Mouse (Mus musculus) MEL (cell line): ENCODE measurements around the gene Adamts7. TPM values are rescaled to one million over a fixed set of nuclear protein-coding genes. Genes with fewer than 3 reads are reported as not detected.
A peak's percentile ranks its signal among the peaks of the same experiment; 100 is the strongest.

Experiments used
- DNase-seq: peaks from one replicate; pipeline ENCODE4 v3.0.0; 2011; ENCODE audit warnings: low read depth, low spot score
- H3K27ac ChIP-seq: 2 replicates; pipeline ENCODE4 v1.5.1; 2012; ENCODE audit warnings: low read depth, mild to moderate bottlenecking, control low read depth, low read length, moderate library complexity; ENCODE audit not compliant: control insufficient read depth
- H3K27me3 ChIP-seq, 2 experiments: fragments of 150-350 bp in 1 of 2; sonication (generic) in 1 of 2; 2 replicates each; pipeline ENCODE4 v1.6.1; 2012; ENCODE audit warnings: low read length in 2 of 2, mild to moderate bottlenecking in 2 of 2, improper control_type of control experiment in 1 of 2, moderate library complexity in 1 of 2; ENCODE audit not compliant: insufficient read depth in 2 of 2, control insufficient read depth in 1 of 2
- H3K36me3 ChIP-seq, 2 experiments: 2 replicates each; pipeline ENCODE4 v1.6.1; 2012 to 2014; ENCODE audit warnings: low read length in 2 of 2, improper control_type of control experiment in 1 of 2, inconsistent platforms in 1 of 2, mild to moderate bottlenecking in 1 of 2; ENCODE audit not compliant: insufficient read depth in 2 of 2, control insufficient read depth in 1 of 2
- H3K4me1 ChIP-seq, 2 experiments: fragments of 150-350 bp in 1 of 2; sonication (generic) in 1 of 2; 2 replicates each; pipeline ENCODE4 v1.6.1; 2012; ENCODE audit warnings: low read length in 2 of 2, improper control_type of control experiment in 1 of 2, mild to moderate bottlenecking in 1 of 2; ENCODE audit not compliant: insufficient read depth in 2 of 2, control insufficient read depth in 1 of 2
- H3K4me3 ChIP-seq, 2 experiments: fragments of 150-350 bp in 1 of 2; sonication (generic) in 1 of 2; 2 replicates each; pipeline ENCODE4 v1.5.1; 2012; ENCODE audit warnings: low read depth in 2 of 2, low read length in 2 of 2, mild to moderate bottlenecking in 2 of 2, moderate library complexity in 2 of 2, control low read depth in 1 of 2, improper control_type of control experiment in 1 of 2; ENCODE audit not compliant: control insufficient read depth in 1 of 2, insufficient read depth in 1 of 2
- H3K79me2 ChIP-seq: 2 replicates; pipeline ENCODE4 v1.6.1; 2012; ENCODE audit warnings: mild to moderate bottlenecking, low read length, moderate library complexity; ENCODE audit not compliant: control insufficient read depth, poor library complexity, insufficient read depth
- H3K9ac ChIP-seq: 2 replicates; pipeline ENCODE4 v1.6.1; 2012; ENCODE audit warnings: low read depth, mild to moderate bottlenecking, control low read depth, low read length, moderate library complexity; ENCODE audit not compliant: control insufficient read depth, poor library complexity, severe bottlenecking
- H3K9me3 ChIP-seq: fragments of 150-350 bp; sonication (generic); replicated peaks from 2 replicates; pipeline ENCODE4 v1.6.1; 2012; ENCODE audit warnings: mild to moderate bottlenecking, low read length, improper control_type of control experiment, moderate library complexity; ENCODE audit not compliant: insufficient read depth
- BHLHE40 ChIP-seq: IDR thresholded peaks from 2 replicates; pipeline ENCODE4 v1.6.1; 2012; ENCODE audit warnings: low read depth, mild to moderate bottlenecking, inconsistent platforms, low read length, improper control_type of control experiment, borderline replicate concordance
- CHD2 ChIP-seq: IDR thresholded peaks from 2 replicates; pipeline ENCODE4 v1.6.1; 2011; ENCODE audit warnings: low read length, improper control_type of control experiment
- CTCF ChIP-seq, 3 experiments: IDR thresholded peaks in 2 of 3; conservative IDR thresholded peaks in 1 of 3; 2 replicates each; pipeline ENCODE4 v1.5.1; 2011 to 2012; ENCODE audit warnings: low read length in 3 of 3, low read depth in 2 of 3, mild to moderate bottlenecking in 2 of 3, improper control_type of control experiment in 1 of 3, inconsistent platforms in 1 of 3, mixed read lengths in 1 of 3, moderate library complexity in 1 of 3; ENCODE audit not compliant: control insufficient read depth in 1 of 3, insufficient read depth in 1 of 3, poor library complexity in 1 of 3, severe bottlenecking in 1 of 3
- E2F4 ChIP-seq: IDR thresholded peaks from 2 replicates; pipeline ENCODE4 v1.6.1; 2011; ENCODE audit warnings: low read depth, low read length, improper control_type of control experiment, borderline replicate concordance
- ELF1 ChIP-seq: IDR thresholded peaks from 2 replicates; pipeline ENCODE4 v1.6.1; 2014; ENCODE audit warnings: low read depth, mild to moderate bottlenecking, inconsistent platforms, low read length, improper control_type of control experiment, moderate library complexity
- GABPA ChIP-seq: IDR thresholded peaks from 2 replicates; pipeline ENCODE4 v1.6.1; 2012; ENCODE audit warnings: low read depth, mild to moderate bottlenecking, inconsistent platforms, low read length, improper control_type of control experiment, moderate library complexity
- GATA1 ChIP-seq: IDR thresholded peaks from 2 replicates; pipeline ENCODE4 v1.6.1; 2011; ENCODE audit warnings: low read depth, low read length, improper control_type of control experiment
- HCFC1 ChIP-seq: IDR thresholded peaks from 2 replicates; pipeline ENCODE4 v1.6.1; 2012; ENCODE audit warnings: low read depth, mild to moderate bottlenecking, inconsistent platforms, low read length, improper control_type of control experiment, moderate library complexity
- JUND ChIP-seq: IDR thresholded peaks from 2 replicates; pipeline ENCODE4 v1.6.1; 2011; ENCODE audit warnings: low read depth, mild to moderate bottlenecking, improper control_type of control experiment, low read length
- KAT2A ChIP-seq: conservative IDR thresholded peaks from 2 replicates; pipeline ENCODE4 v1.6.1; 2012; ENCODE audit warnings: low read depth, low read length, improper control_type of control experiment, inconsistent platforms
- MAX ChIP-seq: IDR thresholded peaks from 2 replicates; pipeline ENCODE4 v1.6.1; 2011; ENCODE audit warnings: low read length, improper control_type of control experiment
- MAZ ChIP-seq: IDR thresholded peaks from 2 replicates; pipeline ENCODE4 v1.6.1; 2012; ENCODE audit warnings: low read depth, mild to moderate bottlenecking, inconsistent platforms, low read length, improper control_type of control experiment
- MEF2A ChIP-seq: IDR thresholded peaks from 2 replicates; pipeline ENCODE4 v1.6.1; 2014; ENCODE audit warnings: low read depth, mild to moderate bottlenecking, inconsistent platforms, low read length, improper control_type of control experiment; ENCODE audit not compliant: poor library complexity, insufficient replicate concordance, severe bottlenecking; ENCODE audit errors: extremely low read depth
- MYB ChIP-seq: IDR thresholded peaks from 2 replicates; pipeline ENCODE4 v1.6.1; 2011; ENCODE audit warnings: mild to moderate bottlenecking, low read depth, low read length, improper control_type of control experiment
- NRF1 ChIP-seq: IDR thresholded peaks from 2 replicates; pipeline ENCODE4 v1.6.1; 2014; ENCODE audit warnings: low read depth, mild to moderate bottlenecking, inconsistent platforms, low read length, improper control_type of control experiment, moderate library complexity; ENCODE audit not compliant: poor library complexity, insufficient read depth, severe bottlenecking
- POLR2A ChIP-seq, 2 experiments: IDR thresholded peaks; 2 replicates each; pipeline ENCODE4 v1.6.1; 2011 to 2012; ENCODE audit warnings: low read length in 2 of 2, mild to moderate bottlenecking in 2 of 2, control low read depth in 1 of 2, improper control_type of control experiment in 1 of 2, low read depth in 1 of 2, moderate library complexity in 1 of 2; ENCODE audit not compliant: control insufficient read depth in 1 of 2, insufficient read depth in 1 of 2, poor library complexity in 1 of 2
- POLR2AphosphoS2 ChIP-seq: IDR thresholded peaks from 2 replicates; pipeline ENCODE4 v1.6.1; 2011; ENCODE audit warnings: low read length, improper control_type of control experiment
- POLR2AphosphoS5 ChIP-seq: IDR thresholded peaks from 2 replicates; pipeline ENCODE4 v1.6.1; 2012; ENCODE audit warnings: low read depth, borderline replicate concordance, mild to moderate bottlenecking, inconsistent platforms, low read length, moderate library complexity, mixed read lengths
- RCOR1 ChIP-seq: IDR thresholded peaks from 2 replicates; pipeline ENCODE4 v1.6.1; 2012; ENCODE audit warnings: low read depth, mild to moderate bottlenecking, inconsistent platforms, low read length, improper control_type of control experiment
- SIN3A ChIP-seq: IDR thresholded peaks from 2 replicates; pipeline ENCODE4 v1.6.1; 2012; ENCODE audit warnings: low read length, improper control_type of control experiment, inconsistent platforms
- SMC3 ChIP-seq: IDR thresholded peaks from 2 replicates; pipeline ENCODE4 v1.6.1; 2011; ENCODE audit warnings: low read depth, low read length, improper control_type of control experiment
- TAL1 ChIP-seq: IDR thresholded peaks from 2 replicates; pipeline ENCODE4 v1.6.1; 2012; ENCODE audit warnings: mild to moderate bottlenecking, inconsistent platforms, low read length, moderate library complexity, mixed read lengths
- TBP ChIP-seq: IDR thresholded peaks from 2 replicates; pipeline ENCODE4 v1.8.0; 2011; ENCODE audit warnings: low read depth, low read length, improper control_type of control experiment
- TCF12 ChIP-seq: IDR thresholded peaks from 2 replicates; pipeline ENCODE4 v1.6.1; 2014; ENCODE audit warnings: low read depth, mild to moderate bottlenecking, inconsistent platforms, low read length, improper control_type of control experiment, moderate library complexity
- UBTF ChIP-seq: IDR thresholded peaks from 2 replicates; pipeline ENCODE4 v1.6.1; 2012; ENCODE audit warnings: low read depth, mild to moderate bottlenecking, inconsistent platforms, low read length, improper control_type of control experiment, moderate library complexity, borderline replicate concordance; ENCODE audit not compliant: insufficient read depth
- USF1 ChIP-seq: IDR thresholded peaks from 2 replicates; pipeline ENCODE4 v1.6.1; 2014; ENCODE audit warnings: low read depth, mild to moderate bottlenecking, inconsistent platforms, low read length, improper control_type of control experiment, moderate library complexity
- USF2 ChIP-seq, 2 experiments: IDR thresholded peaks; 2 replicates each; pipeline ENCODE4 v1.6.1; 2011 to 2012; ENCODE audit warnings: improper control_type of control experiment in 2 of 2, low read length in 2 of 2, borderline replicate concordance in 1 of 2, inconsistent platforms in 1 of 2, low read depth in 1 of 2, mild to moderate bottlenecking in 1 of 2; ENCODE audit not compliant: insufficient read depth in 1 of 2
- ZKSCAN1 ChIP-seq: IDR thresholded peaks from 2 replicates; pipeline ENCODE4 v1.6.1; 2012; ENCODE audit warnings: low read depth, mild to moderate bottlenecking, inconsistent platforms, low read length, improper control_type of control experiment, moderate library complexity
- ZNF384 ChIP-seq: IDR thresholded peaks from 2 replicates; pipeline ENCODE4 v1.6.1; 2012; ENCODE audit warnings: low read depth, mild to moderate bottlenecking, inconsistent platforms, low read length, improper control_type of control experiment
- polyA plus RNA-seq, 2 experiments: library from polyadenylated mRNA; stranded (reverse) in 1 of 2; unstranded in 1 of 2; fragments of >175 nt in 1 of 2; fragments of >200 nt in 1 of 2; gene quantifications; 2 replicates each; pipeline versions ENCODE4 v1.2.1 to v1.2.4; 2012; ENCODE audit warnings: low replicate concordance in 2 of 2, low read depth in 1 of 2; ENCODE audit not compliant: insufficient read length in 2 of 2, insufficient read depth in 1 of 2, missing spikeins in 1 of 2
- total RNA-seq: library from RNA; depleted of rRNA; stranded (reverse); fragments of 300-350 nt; gene quantifications from 2 replicates; pipeline ENCODE4 v1.2.3, GENCODE M21; 2012

The Adamts7 gene
- total and polyA plus RNA-seq, 3 experiments, result 0.03 TPM; not detected in 2

- TF ChIP-seq MAX, result peak; percentile 23
- no peak for TF ChIP-seq POLR2AphosphoS5
- TF ChIP-seq GABPA, result no peak
- TF ChIP-seq CTCF (IDR thresholded peaks at IDR 0.05 in 2 of 3, conservative IDR thresholded peaks at IDR 0.05 in 1 of 3; ENCODE audit: control insufficient read depth in 1 of 3, insufficient read depth in 1 of 3, low read depth in 2 of 3, low read length in 3 of 3, poor library complexity in 1 of 3, severe bottlenecking in 1 of 3), result peak; percentile 33 to 81 (median 62); a peak in 5 of 6 replicates
- TF ChIP-seq CHD2, result no peak
These were observed 49.0 kb upstream of the Adamts7 start (continued) for GRCm38 (mm10) chr9:90113651-90114566.

- H3K36me3 ChIP-seq, result peaks cover 3 to 30% of the 10 kb centered on the region in 2 experiments
- DNase-seq, result peak; percentile 97
- H3K4me3 ChIP-seq, result peak within 1 kb of the TSS; percentile 89 to 94
- peak within 1 kb of the TSS; percentile 92 for H3K27ac ChIP-seq
- peaks cover 46% of the 10 kb centered on the region for H3K79me2 ChIP-seq
- H3K9me3 ChIP-seq, result no peaks in the 10 kb centered on the region
- H3K9ac ChIP-seq, result peak within 1 kb of the TSS; percentile 97
- peaks cover 6 to 11% of the 10 kb centered on the region in 2 experiments; a peak in 3 of 4 replicates for H3K4me1 ChIP-seq
- no peaks in the 10 kb centered on the region for H3K27me3 ChIP-seq
- peak; percentile 73 for TF ChIP-seq NRF1
- TF ChIP-seq RCOR1, result no peak
- no peak; the same call in 1 of the 2 replicates for TF ChIP-seq MAX
- TF ChIP-seq ZKSCAN1, result no peak
- TF ChIP-seq SIN3A, result peak; percentile 93
- TF ChIP-seq TBP, result 0 out of 2 replicates have a peak, but pooled peaks have one; percentile 10
- no peak for TF ChIP-seq E2F4
- TF ChIP-seq JUND, result no peak
- peak; percentile 72 for TF ChIP-seq TCF12
- TF ChIP-seq POLR2A (IDR thresholded peaks at IDR 0.05; ENCODE audit: control insufficient read depth in 1 of 2, insufficient read depth in 1 of 2, low read depth in 1 of 2, low read length in 2 of 2, poor library complexity in 1 of 2), result peak; percentile 5 to 42; a peak in 1 of 4 replicates
- no peak for TF ChIP-seq SMC3
- no peak for TF ChIP-seq CTCF (IDR thresholded peaks at IDR 0.05 in 2 of 3, conservative IDR thresholded peaks at IDR 0.05 in 1 of 3; ENCODE audit: control insufficient read depth in 1 of 3, insufficient read depth in 1 of 3, low read depth in 2 of 3, low read length in 3 of 3, poor library complexity in 1 of 3, severe bottlenecking in 1 of 3)
- no peak for TF ChIP-seq TAL1
- TF ChIP-seq ELF1, result peak; percentile 68; the same call in 1 of the 2 replicates
- no peak for TF ChIP-seq POLR2AphosphoS2
- TF ChIP-seq BHLHE40, result 0 out of 2 replicates have a peak, but pooled peaks have one; percentile 23
- TF ChIP-seq GATA1, result no peak
- TF ChIP-seq MAZ, result peak; percentile 29
- no peak for TF ChIP-seq ZNF384
- no peak for TF ChIP-seq POLR2AphosphoS5
- TF ChIP-seq USF2 (IDR thresholded peaks at IDR 0.05; ENCODE audit: borderline replicate concordance in 1 of 2, insufficient read depth in 1 of 2, low read depth in 1 of 2, low read length in 2 of 2), result no peak
- peak; percentile 94 for TF ChIP-seq HCFC1
- no peak for TF ChIP-seq UBTF
- TF ChIP-seq CHD2, result peak; percentile 88
- TF ChIP-seq USF1, result peak; percentile 61
- TF ChIP-seq MEF2A, result no peak
- TF ChIP-seq MYB, result no peak
- peak; percentile 95 for TF ChIP-seq KAT2A
These were observed 48.1 kb upstream of the Adamts7 start, which contains the start of gene Morf4l1 for GRCm38 (mm10) chr9:90114567-90115307. Morf4l1 (minus strand) TSS chr9:90114774.
